Mouse (Mus musculus) embryonic facial prominence, embryonic 14.5 days (tissue): Measurements from ENCODE around the gene Actr3. TPM values are rescaled to one million over a fixed set of nuclear protein-coding genes. Genes with fewer than 3 reads are reported as not detected.

Source experiments
- ATAC-seq: fragments of 200-750 bp; cut with Nextera tagmentation; 2 replicates; pipeline ENCODE4 v1.8.0; 2017; ENCODE audit warnings: low read depth, moderate number of reproducible peaks, moderate TSS enrichment
- DNase-seq: peaks from one replicate; pipeline ENCODE4 v3.0.0-alpha.2; 2015; ENCODE audit warnings: low spot score
- H3K27ac ChIP-seq: fragments of 300-500 bp; sonication (generic); replicated peaks from 2 replicates; pipeline ENCODE4 v1.5.1; 2014; ENCODE audit warnings: low read depth, mild to moderate bottlenecking, low read length, moderate library complexity
- H3K27me3 ChIP-seq: fragments of 300-500 bp; sonication (generic); replicated peaks from 2 replicates; pipeline ENCODE4 v1.6.1; 2014; ENCODE audit warnings: low read length; ENCODE audit not compliant: control insufficient read depth, insufficient read depth
- H3K36me3 ChIP-seq: fragments of 300-500 bp; sonication (generic); 2 replicates; pipeline ENCODE4 v1.6.1; 2014; ENCODE audit warnings: low read length, mixed read lengths; ENCODE audit not compliant: control insufficient read depth, insufficient read depth
- H3K4me1 ChIP-seq: fragments of 300-500 bp; sonication (generic); 2 replicates; pipeline ENCODE4 v1.6.1; 2014; ENCODE audit warnings: antibody characterized with exemption, low read length; ENCODE audit not compliant: control insufficient read depth, insufficient read depth
- H3K4me2 ChIP-seq: fragments of 300-500 bp; sonication (generic); 2 replicates; pipeline ENCODE4 v1.6.1; 2014; ENCODE audit warnings: low read depth, mild to moderate bottlenecking, low read length, moderate library complexity, mixed read lengths
- H3K4me3 ChIP-seq: fragments of 300-500 bp; sonication (generic); 2 replicates; pipeline ENCODE4 v1.5.1; 2014; ENCODE audit warnings: low read depth, mild to moderate bottlenecking, low read length
- H3K9ac ChIP-seq: fragments of 300-500 bp; sonication (generic); 2 replicates; pipeline ENCODE4 v1.6.1; 2014; ENCODE audit warnings: low read depth, mild to moderate bottlenecking, low read length, moderate library complexity, mixed read lengths
- H3K9me3 ChIP-seq: fragments of 300-500 bp; sonication (generic); 2 replicates; pipeline ENCODE4 v1.6.1; 2016; ENCODE audit warnings: low read length; ENCODE audit not compliant: control insufficient read depth
- WGBS: fragments of 180-500 bp; shearing (Covaris S2); extraction: QIAGEN DNeasy Blood & Tissue Kit; methylation state at CpG from one replicate; pipeline ENCODE4 v1.1.7; 2014; 5-methylcytosine and 5-hydroxymethylcytosine counted together
- polyA plus RNA-seq: library from polyadenylated mRNA; unstranded; fragments of >200 nt; fragmentation: Nextera tagmentation; extraction: Ambion mirVana; gene quantifications from 2 replicates; pipeline ENCODE4 v1.2.1, GENCODE M21; 2014

Actr3 gene
- 243 and 255 TPM in 2 replicates for polyA plus RNA-seq

GRCm38 (mm10) chr1:125435369-125436135 lies at the start of gene Actr3:
Gene Actr3, minus strand, starts transcription at chr1:125435727.
- Histone ChIP-seq H3K27me3 (no peaks in the 10 kb centered on the region), H3K27ac (peak within 1 kb of the TSS; percentile 94), H3K9me3 (no peaks in the 10 kb centered on the region), H3K9ac (peak within 1 kb of the TSS; percentile 87), H3K4me3 (peak within 1 kb of the TSS; percentile 70), H3K36me3 (no peaks in the 10 kb centered on the region), H3K4me2 (peak within 1 kb of the TSS; percentile 63), H3K4me1 (peaks cover 27% of the 10 kb centered on the region)
- WGBS: under 1% methylated on average over 24 of the region's 59 CpGs
- DNase-seq: peak; percentile 99
- peak; percentile 96 for ATAC-seq

- H3K27ac ChIP-seq: peak overlapping the region; percentile 40
These were observed 47.1 kb upstream of the Actr3 start for GRCm38 (mm10) chr1:125482459-125483287.

GRCm38 (mm10) chr1:125481842-125482241 lies 46.3 kb upstream of the Actr3 start:
- DNase-seq (no peak), ATAC-seq (0 out of 2 replicates have a peak, but pooled peaks have one; percentile 45)
- Histone ChIP-seq H3K36me3 (no peaks in the 10 kb centered on the region), H3K4me2 (no peak overlapping the region), H3K27ac (no peak overlapping the region), H3K27me3 (no peaks in the 10 kb centered on the region), H3K4me1 (peaks cover 8% of the 10 kb centered on the region; the same call in 1 of the 2 replicates), H3K9me3 (no peaks in the 10 kb centered on the region), H3K9ac (no peak overlapping the region), H3K4me3 (no peak overlapping the region)

More at GRCm38 (mm10) chr1:125482459-125483287, 47.1 kb upstream of the Actr3 start:
- H3K9ac ChIP-seq: no peak overlapping the region
- ATAC-seq: peak; percentile 88
- H3K4me3 ChIP-seq: no peak overlapping the region
- no peak overlapping the region for H3K4me2 ChIP-seq
- peak; percentile 78 for DNase-seq
- H3K9me3 ChIP-seq: no peaks in the 10 kb centered on the region
- H3K36me3 ChIP-seq: no peaks in the 10 kb centered on the region
- no peaks in the 10 kb centered on the region for H3K27me3 ChIP-seq
- peaks cover 6% of the 10 kb centered on the region; the same call in 1 of the 2 replicates for H3K4me1 ChIP-seq
- 58% methylated on average over 10 of the region's 10 CpGs for WGBS

- H3K27ac ChIP-seq: no peak overlapping the region
- no peaks in the 10 kb centered on the region for H3K9me3 ChIP-seq
- H3K27me3 ChIP-seq: no peaks in the 10 kb centered on the region
- no peak for DNase-seq
- H3K4me1 ChIP-seq: peaks cover 8% of the 10 kb centered on the region; the same call in 1 of the 2 replicates
- H3K9ac ChIP-seq: no peak overlapping the region
- H3K36me3 ChIP-seq: no peaks in the 10 kb centered on the region
- H3K4me2 ChIP-seq: no peak overlapping the region
- H3K4me3 ChIP-seq: no peak overlapping the region
- 76% methylated on average over 6 of the region's 6 CpGs for WGBS
- ATAC-seq: no peak
These were observed 43.1 kb upstream of the Actr3 start for GRCm38 (mm10) chr1:125478588-125478987.

- WGBS: 49% methylated on average over 6 of the region's 6 CpGs
- no peak for ATAC-seq
- H3K27ac ChIP-seq: no peak overlapping the region
These were observed 40.6 kb upstream of the Actr3 start for GRCm38 (mm10) chr1:125475961-125476682.

GRCm38 (mm10) chr1:125473866-125474265 lies 38.3 kb upstream of the Actr3 start:
- Histone ChIP-seq H3K27ac (no peak overlapping the region), H3K4me1 (0 out of 2 replicates have a peak, but pooled peaks cover 2% of the 10 kb centered on the region), H3K4me2 (no peak overlapping the region), H3K4me3 (no peak overlapping the region), H3K9me3 (no peaks in the 10 kb centered on the region), H3K9ac (no peak overlapping the region), H3K36me3 (no peaks in the 10 kb centered on the region), H3K27me3 (no peaks in the 10 kb centered on the region)
- DNase-seq (no peak), ATAC-seq (no peak)
- WGBS: 88% methylated on average over 3 of the region's 3 CpGs

More at GRCm38 (mm10) chr1:125475961-125476682, 40.6 kb upstream of the Actr3 start:
- no peak for DNase-seq
- H3K4me1 ChIP-seq: 0 out of 2 replicates have a peak, but pooled peaks cover 2% of the 10 kb centered on the region
- H3K4me2 ChIP-seq: no peak overlapping the region
- no peaks in the 10 kb centered on the region for H3K36me3 ChIP-seq
- H3K4me3 ChIP-seq: no peak overlapping the region
- H3K9me3 ChIP-seq: no peaks in the 10 kb centered on the region
- no peaks in the 10 kb centered on the region for H3K27me3 ChIP-seq
- H3K9ac ChIP-seq: no peak overlapping the region

- no peak overlapping the region for H3K9ac ChIP-seq
- DNase-seq (no peak), ATAC-seq (no peak)
- H3K27me3 ChIP-seq: no peaks in the 10 kb centered on the region
- no peak overlapping the region for H3K4me3 ChIP-seq
- H3K36me3 ChIP-seq: no peaks in the 10 kb centered on the region
- no peak overlapping the region for H3K27ac ChIP-seq
- H3K4me1 ChIP-seq: 0 out of 2 replicates have a peak, but pooled peaks cover 2% of the 10 kb centered on the region
- WGBS: 69% methylated on average over 4 of the region's 4 CpGs
- H3K4me2 ChIP-seq: no peak overlapping the region
- no peaks in the 10 kb centered on the region for H3K9me3 ChIP-seq
These were observed 37.7 kb upstream of the Actr3 start for GRCm38 (mm10) chr1:125473126-125473666.
